Mouse (Mus musculus) thymus, adult 2 months (tissue): ENCODE results near the gene Kcnh2. TPM values are rescaled to one million over a fixed set of nuclear protein-coding genes. Genes with fewer than 3 reads are reported as not detected.
A peak's percentile ranks its signal among the peaks of the same experiment; 100 is the strongest.

Experiments
- DNase-seq: peaks from one replicate; pipeline ENCODE4 v3.0.0; 2021
- H3K27ac ChIP-seq: fragments of 200-500 bp; 2 replicates; pipeline ENCODE4 v1.5.1; 2012; ENCODE audit warnings: low read length, control low read depth; ENCODE audit not compliant: control insufficient read depth, insufficient read depth
- H3K27me3 ChIP-seq: fragments of 200-500 bp; 2 replicates; pipeline ENCODE4 v1.6.1; 2012; ENCODE audit warnings: mild to moderate bottlenecking, low read length, moderate library complexity, mixed read lengths; ENCODE audit not compliant: control insufficient read depth, insufficient read depth
- H3K36me3 ChIP-seq: fragments of 200-500 bp; 2 replicates; pipeline ENCODE4 v1.6.1; 2012; ENCODE audit warnings: mild to moderate bottlenecking, low read length, moderate library complexity; ENCODE audit not compliant: control insufficient read depth, insufficient read depth
- H3K4me1 ChIP-seq: fragments of 200-500 bp; replicated peaks from 2 replicates; pipeline ENCODE4 v1.6.1; 2012; ENCODE audit warnings: low read length; ENCODE audit not compliant: control insufficient read depth, insufficient read depth
- H3K4me3 ChIP-seq: fragments of 200-500 bp; 2 replicates; pipeline ENCODE4 v1.5.1; 2012; ENCODE audit warnings: mild to moderate bottlenecking, low read length, control low read depth, moderate library complexity; ENCODE audit not compliant: control insufficient read depth, insufficient read depth
- CTCF ChIP-seq: fragments of 200-500 bp; IDR thresholded peaks from 2 replicates; pipeline ENCODE4 v1.5.1; 2012; ENCODE audit warnings: mild to moderate bottlenecking, control low read depth, low read length, moderate library complexity, borderline replicate concordance; ENCODE audit not compliant: control insufficient read depth, poor library complexity, insufficient read depth; ENCODE audit errors: extremely low read depth
- POLR2A ChIP-seq: fragments of 200-500 bp; IDR thresholded peaks from 2 replicates; pipeline ENCODE4 v1.6.1; 2012; ENCODE audit warnings: mild to moderate bottlenecking, low read length, control low read depth, moderate library complexity; ENCODE audit not compliant: control insufficient read depth, poor library complexity, insufficient read depth; ENCODE audit errors: extremely low read depth
- WGBS: fragments of 180-500 bp; shearing (Covaris S2); methylation state at CpG from one replicate; pipeline ENCODE4 v1.1.7; 2018; 5-methylcytosine and 5-hydroxymethylcytosine counted together
- polyA plus RNA-seq: library from polyadenylated mRNA; depleted of rRNA; stranded (reverse); fragments of >200 nt; gene quantifications from 2 replicates; pipeline ENCODE4 v1.2.3, GENCODE M21; 2012

Gene Kcnh2
- polyA plus RNA-seq, 1 experiment = 187 TPM

GRCm38 (mm10) chr5:24357461-24357860 is 6.1 kb upstream of the Kcnh2 start:
- no peak overlapping the region for H3K4me3 ChIP-seq
- no peaks in the 10 kb centered on the region for H3K36me3 ChIP-seq
- no peak overlapping the region for H3K27ac ChIP-seq
- WGBS = 11% methylated on average over 7 of the region's 7 CpGs
- peak; percentile 85 for DNase-seq
- peaks cover 16% of the 10 kb centered on the region for H3K4me1 ChIP-seq
- no peaks in the 10 kb centered on the region for H3K27me3 ChIP-seq
- TF ChIP-seq POLR2A (no peak), CTCF (peak; percentile 83; the same call in 1 of the 2 replicates)

GRCm38 (mm10) chr5:24356764-24357163 is 5.4 kb upstream of the Kcnh2 start:
- H3K4me1 ChIP-seq = peaks cover 23% of the 10 kb centered on the region
- H3K4me3 ChIP-seq = no peak overlapping the region
- WGBS = 55% methylated on average over 4 of the region's 4 CpGs
- TF ChIP-seq POLR2A = no peak
- no peak for TF ChIP-seq CTCF
- H3K36me3 ChIP-seq = no peaks in the 10 kb centered on the region
- DNase-seq = no peak
- H3K27ac ChIP-seq = no peak overlapping the region
- H3K27me3 ChIP-seq = no peaks in the 10 kb centered on the region

DNA sequence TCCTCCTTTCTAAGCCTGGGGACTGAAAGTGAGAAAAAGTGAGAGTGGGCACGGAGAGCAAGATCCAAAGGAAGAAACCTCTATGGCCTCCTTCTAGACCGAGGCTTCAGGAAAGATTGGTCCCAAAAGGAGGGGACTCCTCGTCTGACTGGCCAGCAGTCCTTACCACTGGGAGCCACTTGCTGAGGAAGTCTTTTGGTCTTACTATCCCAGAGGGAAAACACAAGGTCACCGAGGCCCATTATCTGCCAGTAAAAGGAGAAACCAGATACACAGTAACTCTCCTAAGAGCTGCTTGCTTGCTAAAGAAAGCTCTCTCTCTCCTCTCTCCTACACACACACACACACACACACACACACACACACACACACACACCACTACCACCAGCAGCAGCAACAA is 1.9 kb upstream of the Kcnh2 start:
- H3K36me3 ChIP-seq = no peaks in the 10 kb centered on the region
- H3K4me3 ChIP-seq = no peak overlapping the region
- DNase-seq = no peak
- WGBS = 82% methylated on average over 4 of the region's 4 CpGs
- H3K4me1 ChIP-seq = peaks cover 37% of the 10 kb centered on the region
- H3K27ac ChIP-seq = no peak overlapping the region
- TF ChIP-seq CTCF = no peak
- TF ChIP-seq POLR2A = no peak
- no peaks in the 10 kb centered on the region for H3K27me3 ChIP-seq

GRCm38 (mm10) chr5:24352251-24352859 is 951 bp upstream of the Kcnh2 start:
- Histone ChIP-seq H3K27ac (peak overlapping the region; percentile 16; the same call in 1 of the 2 replicates), H3K27me3 (no peaks in the 10 kb centered on the region), H3K4me1 (peaks cover 44% of the 10 kb centered on the region), H3K4me3 (peak overlapping the region; percentile 56), H3K36me3 (no peaks in the 10 kb centered on the region)
- peak; percentile 25 for DNase-seq
- whole genome bisulfite sequencing = 21% methylated on average over 24 of the region's 24 CpGs
- TF ChIP-seq POLR2A (no peak), CTCF (no peak)

- peaks cover 48% of the 10 kb centered on the region for H3K4me1 ChIP-seq
- peak overlapping the region; percentile 56 for H3K4me3 ChIP-seq
- no peaks in the 10 kb centered on the region for H3K36me3 ChIP-seq
- WGBS = under 1% methylated on average over 37 of the region's 41 CpGs
- peak; percentile 90 for DNase-seq
- no peaks in the 10 kb centered on the region for H3K27me3 ChIP-seq
- peak overlapping the region; percentile 16; the same call in 1 of the 2 replicates for H3K27ac ChIP-seq
- TF ChIP-seq POLR2A (peak; percentile 22; the same call in 1 of the 2 replicates), CTCF (0 out of 2 replicates have a peak, but pooled peaks have one; percentile 30)
Measured at GRCm38 (mm10) chr5:24351701-24352171, 332 bp upstream of the Kcnh2 start.

DNA sequence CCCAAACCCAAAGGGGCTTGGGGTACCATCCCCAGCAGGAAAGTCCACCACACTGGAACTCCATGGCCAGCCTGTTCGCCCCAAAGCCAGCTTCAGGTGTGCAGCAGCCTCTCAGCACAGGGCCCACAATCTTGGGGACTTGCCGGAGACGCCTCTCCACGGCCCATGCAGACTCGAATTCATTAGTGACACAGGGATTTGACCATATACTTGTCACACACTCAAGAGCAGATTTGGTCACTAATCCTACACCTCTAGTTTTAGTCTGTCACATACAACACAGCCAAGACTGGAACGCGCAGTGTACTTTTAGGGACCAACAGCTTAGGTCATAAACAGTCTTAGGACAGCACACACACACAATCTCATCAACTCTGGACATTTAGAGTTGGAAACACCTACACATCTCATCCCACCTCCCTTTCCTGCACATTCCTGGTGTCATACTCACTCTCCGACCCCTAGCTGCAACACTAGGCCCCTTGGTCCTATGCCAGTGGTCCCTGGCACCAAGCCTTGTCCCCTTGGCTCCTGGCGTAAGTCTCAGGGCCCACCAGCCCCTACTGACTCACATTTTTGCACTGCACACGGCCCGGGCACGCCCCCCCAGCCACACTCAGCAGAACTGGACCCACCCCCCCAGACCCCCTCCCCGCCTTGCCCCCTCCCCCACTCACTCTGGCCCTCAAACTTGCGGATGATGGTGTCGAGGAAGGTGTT is 713 bp downstream of the Kcnh2 start:
- Histone ChIP-seq H3K27ac (no peak overlapping the region), H3K4me1 (peaks cover 58% of the 10 kb centered on the region), H3K4me3 (peak overlapping the region; percentile 79), H3K36me3 (no peaks in the 10 kb centered on the region), H3K27me3 (no peaks in the 10 kb centered on the region)
- 60% methylated on average over 15 of the region's 15 CpGs for WGBS
- peak; percentile 16 for DNase-seq
- TF ChIP-seq POLR2A (no peak), CTCF (no peak)
